Mouse (Mus musculus) testis, adult 2 months (tissue): ENCODE results near the gene Prmt1.

Experiments used
- CTCF ChIP-seq: fragments of 200-500 bp; IDR thresholded peaks from 2 replicates; pipeline ENCODE4 v1.5.1; 2012; ENCODE audit warnings: low read depth, mild to moderate bottlenecking, inconsistent platforms, low read length, moderate library complexity; ENCODE audit not compliant: control insufficient read depth, insufficient read depth, insufficient replicate concordance
- POLR2A ChIP-seq: fragments of 200-500 bp; IDR thresholded peaks from 2 replicates; pipeline ENCODE4 v1.6.1; 2012; ENCODE audit warnings: low read depth, mild to moderate bottlenecking, inconsistent platforms, low read length, moderate library complexity; ENCODE audit not compliant: control insufficient read depth

DNA sequence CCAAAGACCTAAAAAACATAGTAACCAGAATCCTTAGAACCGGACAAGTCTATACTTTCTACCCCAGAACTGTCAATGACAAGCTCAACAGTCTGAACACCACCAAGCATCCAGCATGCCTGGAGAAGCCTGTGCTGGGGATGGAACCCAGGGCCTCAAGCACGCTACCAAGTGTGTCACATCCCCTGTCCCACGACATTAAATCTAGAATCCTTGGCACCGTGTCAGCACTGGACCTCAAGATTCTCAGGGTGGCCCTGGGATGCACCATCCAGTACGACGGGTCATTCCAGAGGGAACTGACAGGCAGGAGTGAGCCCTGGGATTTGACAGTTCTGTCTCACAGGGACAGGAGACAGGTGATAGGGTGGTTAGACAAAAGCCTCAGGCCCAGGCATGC lies 43.6 kb upstream of the Prmt1 start:
- TF ChIP-seq CTCF = no peak
- no peak for TF ChIP-seq POLR2A
